Mouse (Mus musculus): Measurements from ENCODE around the gene Aoc2. TPM values are rescaled to one million over a fixed set of nuclear protein-coding genes. Genes with fewer than 3 reads are reported as not detected.
"Not testable (repeated sequence)": the region's sequence is repeated elsewhere in the genome, so short reads cannot be mapped to it uniquely, and the experiment has no call there.

Aoc2 gene
- polyA plus RNA-seq, 1 experiment = 1.1 TPM

DNA sequence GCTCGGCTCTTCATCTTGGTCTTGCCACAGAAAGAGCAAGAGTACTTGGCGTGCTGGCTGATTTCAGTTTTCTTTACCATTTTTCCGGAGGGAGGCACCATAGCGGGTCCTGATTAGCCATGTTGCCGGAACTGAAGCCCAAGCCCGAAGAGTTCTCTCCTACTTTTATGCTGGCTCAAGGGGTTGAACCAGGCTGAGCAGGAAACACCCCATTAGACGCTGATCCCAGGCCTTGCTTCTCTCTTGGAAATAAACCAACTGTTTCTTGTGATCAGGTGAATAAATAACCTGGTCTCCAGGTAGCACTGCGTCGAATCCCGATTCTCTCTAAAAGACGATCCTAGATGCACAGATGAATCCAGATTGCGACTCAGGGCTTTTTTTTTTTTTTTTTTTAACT, 28.6 kb downstream of the Aoc2 start:
- Histone ChIP-seq H3K4me3 (ENCODE audit: insufficient read depth, low read length) (no peak overlapping the region), H3K27ac (ENCODE audit: insufficient read depth, low read depth, low read length) (no peak overlapping the region), H3K4me1 (ENCODE audit: control insufficient read depth, insufficient read depth, low read length) (no peaks in the 10 kb centered on the region)
- TF ChIP-seq POLR2A (IDR thresholded peaks at IDR 0.05; ENCODE audit: borderline replicate concordance, low read depth, low read length) (no peak), CTCF (IDR thresholded peaks at IDR 0.05; ENCODE audit: low read depth, low read length) (no peak)

DNA sequence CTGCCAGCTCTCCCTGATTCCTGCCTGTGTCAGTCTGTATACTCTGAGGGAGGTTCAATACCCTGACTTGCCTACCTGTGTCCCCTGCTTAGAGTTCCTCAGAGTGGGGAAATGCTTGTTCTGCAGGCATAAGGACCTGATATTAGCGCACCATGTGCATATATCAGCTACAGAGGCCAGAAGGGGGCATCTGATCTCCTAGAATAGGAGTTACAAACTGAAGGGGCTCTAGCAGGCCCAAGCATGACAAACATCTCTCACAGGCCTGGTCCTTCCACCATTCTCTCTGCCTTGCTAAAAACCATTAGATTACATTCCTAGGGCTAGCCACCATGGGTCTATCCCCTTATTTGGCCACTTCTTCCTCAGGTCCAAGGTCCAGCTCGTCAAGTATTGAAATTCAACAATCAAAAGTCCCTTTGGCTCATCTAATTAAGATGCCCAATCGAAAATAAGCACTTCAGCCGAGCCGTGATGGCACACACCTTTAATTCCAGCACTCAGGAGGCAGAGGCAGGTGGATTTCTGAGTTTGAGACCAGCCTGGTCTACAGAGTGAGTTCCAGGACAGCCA, 29.7 kb downstream of the Aoc2 start:
- Histone ChIP-seq H3K27ac (ENCODE audit: insufficient read depth, low read depth, low read length) (no peak overlapping the region), H3K4me3 (ENCODE audit: insufficient read depth, low read length) (no peak overlapping the region), H3K4me1 (ENCODE audit: control insufficient read depth, insufficient read depth, low read length) (no peaks in the 10 kb centered on the region)
- TF ChIP-seq CTCF (IDR thresholded peaks at IDR 0.05; ENCODE audit: low read depth, low read length) (no peak), POLR2A (IDR thresholded peaks at IDR 0.05; ENCODE audit: borderline replicate concordance, low read depth, low read length) (no peak)

DNA sequence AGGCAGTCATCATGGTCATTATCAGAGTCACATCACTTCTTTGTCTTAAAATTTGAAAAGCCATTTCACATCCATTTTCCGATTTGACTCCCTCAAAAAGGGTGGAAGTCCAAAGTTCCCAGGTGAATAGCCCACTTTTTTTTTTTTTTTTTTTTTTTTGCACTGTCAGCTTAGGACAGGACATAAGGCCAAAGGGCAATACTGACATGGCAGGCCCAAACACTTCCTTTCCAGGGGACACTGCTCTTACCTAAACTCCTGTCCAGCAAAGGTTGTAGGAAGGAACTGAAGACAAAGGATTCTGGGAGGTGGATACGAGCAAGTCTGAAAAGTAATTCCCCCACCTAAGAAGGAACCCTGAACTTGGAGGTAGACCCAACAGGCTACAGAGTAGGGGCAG, 31.1 kb downstream of the Aoc2 start:
- TF ChIP-seq POLR2A (IDR thresholded peaks at IDR 0.05; ENCODE audit: borderline replicate concordance, low read depth, low read length) = no peak
- no peak for TF ChIP-seq CTCF (IDR thresholded peaks at IDR 0.05; ENCODE audit: low read depth, low read length)
- Histone ChIP-seq H3K27ac (ENCODE audit: insufficient read depth, low read depth, low read length) (no peak overlapping the region), H3K4me1 (ENCODE audit: control insufficient read depth, insufficient read depth, low read length) (no peaks in the 10 kb centered on the region), H3K4me3 (ENCODE audit: insufficient read depth, low read length) (no peak overlapping the region)

DNA sequence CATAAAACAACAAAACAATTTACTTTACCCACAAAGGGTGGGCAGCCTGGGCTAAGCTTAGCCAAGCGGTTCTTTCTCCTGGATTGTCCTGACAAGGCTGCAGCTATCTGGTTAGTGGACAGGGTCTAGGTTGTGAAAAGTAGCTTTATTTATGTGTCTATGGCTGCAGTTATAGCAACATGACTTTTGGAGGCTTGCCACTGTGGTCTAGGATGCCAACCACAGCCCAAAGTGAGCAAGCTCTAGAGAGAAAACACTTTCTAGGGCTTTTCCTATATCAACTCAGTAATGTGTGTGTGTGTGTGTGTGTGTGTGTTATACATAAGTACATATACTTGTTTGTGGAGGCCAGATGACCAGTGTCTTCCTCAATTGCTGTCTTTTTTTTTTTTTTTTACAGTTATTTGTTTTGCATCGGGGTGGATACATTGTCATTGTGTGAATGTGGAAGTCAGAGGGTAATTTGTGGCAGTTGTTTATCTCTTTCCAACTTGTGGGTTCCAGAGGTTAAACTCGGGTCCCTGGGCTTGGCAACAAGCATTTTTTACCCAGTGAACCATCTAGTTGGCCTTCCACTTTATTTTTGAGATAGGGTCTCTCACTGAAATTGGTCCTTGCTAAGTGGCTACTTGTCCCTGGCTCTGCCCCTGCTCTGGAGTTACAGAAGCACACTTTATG, 32.8 kb downstream of the Aoc2 start:
- Histone ChIP-seq H3K4me3 (ENCODE audit: insufficient read depth, low read length) (no peak overlapping the region), H3K27ac (ENCODE audit: insufficient read depth, low read depth, low read length) (no peak overlapping the region), H3K4me1 (ENCODE audit: control insufficient read depth, insufficient read depth, low read length) (no peaks in the 10 kb centered on the region)
- TF ChIP-seq POLR2A (IDR thresholded peaks at IDR 0.05; ENCODE audit: borderline replicate concordance, low read depth, low read length) (no peak), CTCF (IDR thresholded peaks at IDR 0.05; ENCODE audit: low read depth, low read length) (no peak)

DNA sequence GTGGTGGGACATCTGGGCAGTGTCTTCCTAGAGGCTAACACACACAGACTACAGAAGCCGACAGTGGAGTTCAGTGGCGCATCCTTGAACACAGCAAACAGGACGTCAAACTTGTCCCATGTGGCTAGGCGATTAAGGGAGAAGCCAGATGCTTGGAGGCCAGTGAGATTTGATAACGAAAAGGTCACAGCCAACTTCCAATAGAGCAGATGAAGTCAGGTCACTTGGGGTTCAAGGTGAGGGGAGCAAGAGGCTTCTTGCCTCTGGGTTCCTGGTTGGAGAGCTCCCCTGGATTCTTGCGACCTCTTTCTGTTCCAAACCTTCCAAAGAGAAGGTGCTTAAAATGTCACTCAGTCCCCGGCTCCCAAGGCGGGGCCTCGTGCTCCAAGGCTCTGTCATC, 34.9 kb downstream of the Aoc2 start:
- no peaks in the 10 kb centered on the region for H3K4me1 ChIP-seq (ENCODE audit: control insufficient read depth, insufficient read depth, low read length)
- H3K27ac ChIP-seq (ENCODE audit: insufficient read depth, low read depth, low read length) = no peak overlapping the region
- H3K4me3 ChIP-seq (ENCODE audit: insufficient read depth, low read length) = no peak overlapping the region
- TF ChIP-seq POLR2A (IDR thresholded peaks at IDR 0.05; ENCODE audit: borderline replicate concordance, low read depth, low read length) (no peak), CTCF (IDR thresholded peaks at IDR 0.05; ENCODE audit: low read depth, low read length) (no peak)

DNA sequence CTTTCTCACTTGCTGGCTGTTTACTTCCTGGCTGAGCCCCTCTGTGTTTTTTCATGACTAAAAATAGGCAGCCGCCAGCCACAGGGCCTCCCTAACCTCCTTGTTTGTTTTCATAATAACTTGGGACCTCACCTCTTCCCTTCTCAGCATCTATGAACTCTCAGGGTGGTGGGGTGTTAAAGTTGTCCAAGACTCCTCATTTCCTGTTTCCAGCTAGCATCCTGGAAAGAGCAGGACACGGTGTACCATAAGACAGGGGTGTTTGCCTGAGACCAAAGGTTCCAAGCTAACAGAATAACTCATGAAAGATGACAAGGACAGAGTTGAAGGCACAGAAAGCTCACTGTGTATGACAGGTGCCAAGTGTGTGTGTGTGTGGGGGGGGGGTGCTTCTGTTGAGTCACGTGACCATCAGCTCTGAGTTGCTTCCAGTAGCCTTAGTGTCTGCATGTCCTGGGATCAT, 35.8 kb downstream of the Aoc2 start:
- TF ChIP-seq POLR2A (IDR thresholded peaks at IDR 0.05; ENCODE audit: borderline replicate concordance, low read depth, low read length) (no peak), CTCF (IDR thresholded peaks at IDR 0.05; ENCODE audit: low read depth, low read length) (no peak)
- Histone ChIP-seq H3K27ac (ENCODE audit: insufficient read depth, low read depth, low read length) (no peak overlapping the region), H3K4me1 (ENCODE audit: control insufficient read depth, insufficient read depth, low read length) (no peaks in the 10 kb centered on the region), H3K4me3 (ENCODE audit: insufficient read depth, low read length) (no peak overlapping the region)

DNA sequence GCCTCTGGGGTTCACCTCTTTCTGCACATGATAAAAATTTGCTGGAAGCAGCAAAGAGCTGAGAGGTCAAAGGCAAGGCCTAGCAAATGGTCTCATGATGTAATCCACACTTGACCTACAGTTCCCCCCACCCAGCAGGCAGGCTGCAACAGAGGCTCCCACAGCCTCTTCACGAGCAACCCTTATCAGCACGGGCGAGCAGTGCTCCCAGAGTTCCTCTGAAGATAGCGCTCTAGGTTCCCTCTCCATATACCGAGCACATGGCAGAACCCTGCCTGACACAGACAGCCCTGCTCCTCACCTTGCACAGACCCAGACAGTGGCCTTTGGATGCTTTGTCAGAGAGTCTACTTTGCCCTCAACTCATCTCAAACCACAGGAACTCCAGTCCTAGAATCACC, 39.7 kb downstream of the Aoc2 start:
- Histone ChIP-seq H3K4me3 (ENCODE audit: insufficient read depth, low read length) (no peak overlapping the region), H3K27ac (ENCODE audit: insufficient read depth, low read depth, low read length) (no peak overlapping the region), H3K4me1 (ENCODE audit: control insufficient read depth, insufficient read depth, low read length) (no peaks in the 10 kb centered on the region)
- no peak for TF ChIP-seq CTCF (IDR thresholded peaks at IDR 0.05; ENCODE audit: low read depth, low read length)
- no peak for TF ChIP-seq POLR2A (IDR thresholded peaks at IDR 0.05; ENCODE audit: borderline replicate concordance, low read depth, low read length)

DNA sequence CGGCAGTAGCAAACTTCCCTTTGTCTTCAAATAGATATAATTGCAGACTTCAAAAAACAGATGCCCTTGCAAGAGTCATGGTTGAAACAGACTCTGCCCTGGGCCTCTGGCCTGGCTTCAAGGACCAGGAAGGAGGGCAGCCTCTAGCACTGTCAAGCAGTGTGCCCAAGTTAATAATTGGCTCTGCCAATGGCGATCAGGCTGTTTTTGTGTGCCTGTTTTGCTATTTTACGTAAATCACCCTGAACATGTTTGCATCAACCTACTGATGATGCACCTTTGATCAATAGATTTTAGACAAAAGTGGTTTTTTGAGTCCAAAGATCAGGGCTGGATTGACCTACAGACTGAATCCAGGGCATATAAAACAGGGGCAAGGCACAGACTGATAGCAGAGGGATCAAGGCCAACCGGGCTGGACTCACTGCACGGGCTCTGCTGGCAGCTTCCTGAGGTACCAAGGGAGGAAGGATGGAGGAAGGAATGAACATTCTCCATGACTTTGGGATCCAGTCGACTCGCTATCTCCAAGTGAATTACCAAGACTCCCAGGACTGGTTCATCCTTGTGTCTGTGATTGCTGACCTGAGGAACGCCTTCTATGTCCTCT, 42.6 kb downstream of the Aoc2 start, which contains the start of gene G6pc:
Gene G6pc, plus strand, starts transcription at position 236 of the 610 bp plus-strand sequence.
- Histone ChIP-seq H3K27ac (ENCODE audit: insufficient read depth, low read depth, low read length) (no peak within 1 kb of the TSS), H3K4me1 (ENCODE audit: control insufficient read depth, insufficient read depth, low read length) (no peaks in the 10 kb centered on the region), H3K4me3 (ENCODE audit: insufficient read depth, low read length) (no peak within 1 kb of the TSS)
- TF ChIP-seq CTCF (IDR thresholded peaks at IDR 0.05; ENCODE audit: low read depth, low read length) (no peak), POLR2A (IDR thresholded peaks at IDR 0.05; ENCODE audit: borderline replicate concordance, low read depth, low read length) (no peak)

DNA sequence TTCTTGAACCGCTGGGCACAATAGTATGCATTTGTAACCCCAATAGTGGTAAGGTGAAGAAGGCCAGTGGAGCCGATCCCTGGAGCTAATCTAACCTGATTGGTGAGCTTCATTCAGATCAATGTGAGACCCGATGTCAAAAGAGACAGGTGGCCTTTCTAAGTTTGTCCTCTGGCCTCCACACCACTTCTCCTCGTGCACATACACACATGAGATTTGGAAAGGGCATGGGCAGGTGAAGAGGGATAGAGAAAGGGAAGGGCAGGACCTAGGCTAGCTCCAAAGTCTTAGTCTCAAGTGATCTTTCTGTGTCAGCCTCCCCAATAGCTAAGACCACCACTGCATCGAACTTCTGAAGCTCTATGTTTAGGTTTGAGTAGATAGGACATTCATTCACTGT, 45.3 kb downstream of the Aoc2 start:
- Histone ChIP-seq H3K4me1 (ENCODE audit: control insufficient read depth, insufficient read depth, low read length) (no peaks in the 10 kb centered on the region), H3K4me3 (ENCODE audit: insufficient read depth, low read length) (no peak overlapping the region), H3K27ac (ENCODE audit: insufficient read depth, low read depth, low read length) (no peak overlapping the region)
- TF ChIP-seq CTCF (IDR thresholded peaks at IDR 0.05; ENCODE audit: low read depth, low read length) = no peak
- no peak for TF ChIP-seq POLR2A (IDR thresholded peaks at IDR 0.05; ENCODE audit: borderline replicate concordance, low read depth, low read length)

DNA sequence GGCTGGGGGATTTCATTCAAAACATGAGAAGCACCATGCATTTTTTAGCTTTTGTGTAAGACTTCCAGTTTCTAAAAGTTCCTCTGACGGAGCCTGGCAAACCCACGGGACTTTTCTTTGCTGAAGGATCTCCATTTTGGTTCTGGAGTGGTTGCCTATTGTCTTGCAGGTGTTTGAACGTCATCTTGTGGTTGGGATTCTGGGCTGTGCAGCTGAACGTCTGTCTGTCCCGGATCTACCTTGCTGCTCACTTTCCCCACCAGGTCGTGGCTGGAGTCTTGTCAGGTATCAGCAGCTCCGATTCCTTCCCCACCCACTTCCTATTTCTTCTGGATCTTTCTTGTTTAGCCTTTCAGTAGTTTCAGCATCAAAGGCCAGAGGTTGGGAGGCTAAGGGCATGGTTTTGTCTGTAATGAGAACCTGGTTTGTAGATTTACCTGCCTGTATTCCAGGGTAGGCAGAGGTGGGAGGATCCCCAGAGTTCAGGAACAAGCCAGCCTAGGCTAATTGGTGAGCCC, 49.6 kb downstream of the Aoc2 start:
- Histone ChIP-seq H3K4me3 (ENCODE audit: insufficient read depth, low read length) (no peak overlapping the region), H3K27ac (ENCODE audit: insufficient read depth, low read depth, low read length) (no peak overlapping the region), H3K4me1 (ENCODE audit: control insufficient read depth, insufficient read depth, low read length) (no peaks in the 10 kb centered on the region)
- no peak for TF ChIP-seq CTCF (IDR thresholded peaks at IDR 0.05; ENCODE audit: low read depth, low read length)
- TF ChIP-seq POLR2A (IDR thresholded peaks at IDR 0.05; ENCODE audit: borderline replicate concordance, low read depth, low read length) = no peak

DNA sequence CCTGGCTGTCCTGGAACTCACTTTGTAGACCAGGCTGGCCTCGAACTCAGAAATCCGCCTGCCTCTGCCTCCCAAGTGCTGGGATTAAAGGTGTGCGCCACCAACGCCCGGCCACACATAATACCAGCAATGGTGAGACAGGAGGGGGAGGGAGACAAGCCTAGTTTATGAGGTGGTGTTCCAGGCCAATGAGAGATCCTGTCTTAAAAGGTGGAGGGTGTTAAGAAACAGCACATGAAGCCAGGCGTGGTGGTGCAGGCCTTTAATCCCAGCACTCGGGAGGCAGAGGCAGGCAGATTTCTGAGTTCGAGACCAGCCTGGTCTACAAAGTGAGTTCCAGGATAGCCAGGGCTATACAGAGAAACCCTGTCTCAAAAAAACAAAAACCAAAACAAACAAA, 53.3 kb downstream of the Aoc2 start:
- H3K4me3 ChIP-seq (ENCODE audit: insufficient read depth, low read length); H3K27ac ChIP-seq (ENCODE audit: insufficient read depth, low read depth, low read length); H3K4me1 ChIP-seq (ENCODE audit: control insufficient read depth, insufficient read depth, low read length): not testable (repeated sequence)
